Mouse (Mus musculus) megakaryocyte, embryonic 14.5 days (primary cell): ENCODE measurements at regions not wholly inside any gene's neighbourhood (a gene's known extent, or its start where the extent isn't known, plus 50 kb on each side); places are given as distances from the start of the nearest gene placed in this dataset.

Experiments used
- FLI1 ChIP-seq: IDR thresholded peaks from 2 replicates; pipeline ENCODE4 v1.6.1; 2012; ENCODE audit warnings: low read length, inconsistent platforms, mixed read lengths
- GATA1 ChIP-seq: IDR thresholded peaks from 3 replicates; pipeline ENCODE4 v1.6.1; 2012; ENCODE audit warnings: mixed read lengths, low read length, inconsistent platforms, borderline replicate concordance

GRCm38 (mm10) chr5:101535451-101535850 lies 129.3 kb downstream of the Nkx6-1 start:
- TF ChIP-seq FLI1 (no peak), GATA1 (no peak)
